Mouse (Mus musculus) CD4-positive, CD25-positive, alpha-beta regulatory T cell, adult 2 months (primary cell): ENCODE measurements around the gene Arid3a.
A peak's percentile ranks its signal among the peaks of the same experiment; 100 is the strongest.

ENCODE experiments used
- DNase-seq: peaks from one replicate; pipeline ENCODE4 v3.0.0-alpha.2; 2012; ENCODE audit warnings: low read depth, low spot score

Arid3a gene

GRCm38 (mm10) chr10:79927324-79928029 lies 634 bp downstream of the Arid3a start:
- DNase-seq: peak; percentile 65

DNA sequence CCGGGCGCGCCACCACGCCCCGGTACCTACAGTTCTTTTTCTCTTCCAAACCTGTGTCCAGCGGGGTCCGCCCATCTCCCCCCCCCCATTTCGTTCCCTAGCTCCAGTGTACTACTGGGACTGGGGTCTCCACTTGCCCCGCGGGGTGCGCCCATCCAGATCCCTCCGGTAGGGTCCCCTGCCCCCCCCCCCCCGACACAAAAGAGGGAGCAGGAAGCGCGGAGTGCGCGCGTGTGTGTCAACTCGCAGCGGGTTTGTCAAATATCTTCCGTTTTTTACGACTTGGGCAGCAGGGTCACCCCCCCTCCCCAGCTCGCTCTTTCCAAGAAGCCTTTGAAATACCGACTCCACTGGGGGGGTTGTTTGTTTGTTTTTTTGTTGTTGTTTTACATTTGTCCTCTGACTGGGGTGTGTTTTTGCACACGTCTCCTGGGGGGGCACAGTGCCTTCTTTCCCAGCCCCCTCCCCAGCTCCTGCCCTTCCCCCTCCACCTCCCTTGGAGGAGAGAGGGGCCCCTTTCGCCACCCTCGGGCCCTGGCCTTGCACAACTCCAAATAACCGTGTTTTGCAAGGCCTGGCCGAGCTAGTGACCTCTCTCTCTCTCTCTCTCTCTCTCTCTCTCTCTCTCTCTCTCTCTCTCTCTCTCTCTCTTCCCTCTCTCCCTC lies 1.3 kb downstream of the Arid3a start:
- DNase-seq: peak; percentile 63

GRCm38 (mm10) chr10:79928907-79929701 lies 2.3 kb downstream of the Arid3a start:
- DNase-seq: no peak

DNA sequence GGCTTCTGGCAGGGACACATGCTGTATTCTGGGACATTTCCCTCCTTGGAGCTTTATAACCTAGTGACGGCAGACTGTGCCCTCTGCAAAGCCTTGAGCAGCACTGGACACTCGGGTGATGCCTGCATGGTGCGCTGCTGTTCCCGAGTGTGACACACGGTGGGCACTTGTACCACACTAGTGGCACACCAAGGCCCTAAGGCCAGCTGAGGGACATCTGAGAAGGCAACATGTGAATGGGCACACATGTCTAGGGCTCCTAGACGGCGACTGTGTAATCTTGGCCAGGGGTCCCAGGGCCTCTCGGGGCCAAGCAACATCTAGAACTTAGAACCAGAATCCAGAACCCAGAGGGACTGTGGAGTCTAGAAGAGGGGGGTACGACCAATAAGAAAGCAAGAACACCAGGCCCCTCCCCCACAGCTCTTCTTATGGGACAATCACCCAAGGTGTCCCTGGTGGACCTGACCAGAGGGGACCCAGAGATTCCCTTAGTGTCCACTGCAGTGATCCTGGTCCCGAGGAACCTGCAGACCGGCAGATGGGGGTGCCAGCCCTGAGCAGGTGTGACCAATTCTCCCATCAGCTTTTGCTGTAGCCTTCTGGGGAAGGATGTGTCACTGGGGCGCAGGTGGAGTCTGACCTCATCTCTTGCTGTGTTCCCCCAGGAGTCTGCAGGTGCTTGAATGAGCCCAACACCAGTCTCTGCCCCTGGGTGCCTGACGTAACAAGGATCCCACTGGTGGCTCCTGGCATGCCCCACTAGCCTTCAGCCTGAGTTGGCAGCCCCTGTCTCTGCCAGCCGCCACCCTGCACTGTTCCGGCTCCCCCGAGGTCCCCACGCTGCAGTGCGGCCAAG lies 3.4 kb downstream of the Arid3a start:
- no peak for DNase-seq

DNA sequence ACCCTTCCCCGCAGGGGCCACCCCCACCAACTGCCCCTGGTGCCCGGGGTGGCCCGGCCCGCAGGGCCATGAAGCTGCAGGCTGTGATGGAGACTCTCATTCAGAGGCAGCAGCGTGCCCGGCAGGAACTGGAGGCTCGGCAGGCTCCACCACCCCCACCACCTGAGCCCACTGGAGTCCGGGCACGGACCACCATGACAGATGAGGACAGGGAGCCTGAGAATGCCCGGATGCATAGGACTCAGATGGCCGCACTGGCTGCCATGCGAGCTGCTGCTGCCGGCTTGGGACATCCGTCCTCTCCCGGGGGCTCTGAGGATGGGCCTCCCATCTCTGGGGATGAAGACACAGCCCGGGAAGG lies 4.0 kb downstream of the Arid3a start:
- no peak for DNase-seq

- no peak for DNase-seq
Measured at GRCm38 (mm10) chr10:79931797-79932196, 5.0 kb downstream of the Arid3a start.

DNA sequence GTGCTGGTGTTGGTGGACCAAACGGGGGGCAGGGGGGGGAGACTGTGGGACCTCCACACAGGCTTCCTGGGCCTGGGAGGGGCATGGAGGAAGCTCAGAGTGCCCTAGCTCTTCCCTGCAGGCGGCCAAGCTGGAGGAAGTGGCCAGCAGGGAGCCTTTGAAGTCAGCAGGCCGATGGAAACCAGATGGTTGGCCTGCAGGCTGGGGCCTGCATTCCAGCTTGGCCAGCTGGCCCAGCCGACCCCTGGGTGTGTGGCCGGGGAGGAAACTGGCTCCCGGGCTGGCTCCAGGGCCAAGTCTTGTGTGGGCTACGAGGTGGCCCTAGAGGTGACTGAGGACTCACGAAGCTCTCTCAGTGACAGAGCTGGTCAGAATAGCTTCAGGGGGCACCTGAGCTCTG lies 5.9 kb downstream of the Arid3a start:
- no peak for DNase-seq

DNA sequence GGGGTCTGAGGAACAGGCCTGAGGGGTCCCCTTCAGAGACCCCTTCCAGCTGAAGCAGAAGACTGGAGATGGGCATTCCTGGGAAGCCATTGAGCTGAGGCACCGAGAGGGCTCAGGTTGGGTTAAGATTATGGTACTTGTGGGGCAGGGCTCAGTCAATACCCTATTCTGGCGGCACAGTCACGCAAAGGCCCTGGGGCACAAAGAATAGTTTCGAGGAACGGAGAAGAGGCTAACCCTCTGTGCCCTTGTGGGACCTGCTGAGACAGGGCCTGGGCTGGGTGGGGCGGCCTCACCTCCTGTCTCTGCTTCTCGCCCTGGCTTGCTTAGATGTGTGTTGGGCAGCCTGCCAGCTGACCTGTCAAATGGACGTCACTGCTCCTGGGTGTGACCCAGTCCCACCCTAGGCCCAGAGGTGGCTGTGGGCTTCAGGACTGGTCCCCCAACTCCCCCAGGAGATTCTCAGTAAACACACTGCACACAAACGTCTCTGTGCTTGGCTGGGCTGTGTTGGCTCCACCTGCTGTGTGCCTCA lies 6.4 kb downstream of the Arid3a start:
- DNase-seq: no peak

DNA sequence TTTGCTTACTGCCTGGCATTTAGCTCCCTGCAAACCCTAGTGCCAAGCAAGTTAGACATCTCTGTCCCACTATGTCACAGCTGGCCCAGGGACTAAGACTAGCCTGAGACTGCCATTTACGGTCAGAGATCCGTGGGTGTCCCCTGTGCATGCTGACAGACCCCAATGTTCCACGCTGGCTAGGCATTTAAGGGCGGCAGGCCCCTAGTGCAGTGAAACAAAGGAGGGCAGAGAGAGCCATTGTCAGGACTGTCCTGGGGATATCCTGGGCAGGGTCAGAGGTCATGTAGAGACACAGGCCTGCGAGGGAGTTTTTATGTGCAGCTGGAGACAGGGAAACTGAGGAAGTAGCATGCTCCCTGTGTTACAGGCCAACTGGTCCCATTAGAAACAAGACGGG lies 7.0 kb downstream of the Arid3a start:
- no peak for DNase-seq

DNA sequence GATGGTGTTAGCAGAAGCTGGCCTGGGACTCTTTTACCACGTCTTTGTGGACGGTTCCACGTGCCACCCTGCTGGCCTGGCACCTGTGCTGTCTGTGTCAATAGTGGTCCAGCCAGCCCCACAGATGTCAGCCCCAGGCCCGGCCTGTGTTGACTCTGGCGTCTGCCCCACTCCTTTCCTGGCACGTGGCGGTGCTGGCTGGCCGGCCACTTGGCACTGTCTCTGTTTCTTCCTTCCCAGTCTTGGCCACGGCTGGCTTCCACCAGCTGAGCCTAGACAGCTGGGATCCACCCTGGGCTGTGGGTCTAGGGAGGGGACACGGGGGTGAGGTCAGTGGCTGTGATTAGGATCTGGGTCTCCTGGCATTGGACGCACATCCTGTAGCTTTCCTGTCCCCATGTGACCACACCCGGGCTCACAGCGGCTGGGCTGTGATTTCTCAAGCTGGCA lies 7.5 kb downstream of the Arid3a start:
- DNase-seq: no peak

DNA sequence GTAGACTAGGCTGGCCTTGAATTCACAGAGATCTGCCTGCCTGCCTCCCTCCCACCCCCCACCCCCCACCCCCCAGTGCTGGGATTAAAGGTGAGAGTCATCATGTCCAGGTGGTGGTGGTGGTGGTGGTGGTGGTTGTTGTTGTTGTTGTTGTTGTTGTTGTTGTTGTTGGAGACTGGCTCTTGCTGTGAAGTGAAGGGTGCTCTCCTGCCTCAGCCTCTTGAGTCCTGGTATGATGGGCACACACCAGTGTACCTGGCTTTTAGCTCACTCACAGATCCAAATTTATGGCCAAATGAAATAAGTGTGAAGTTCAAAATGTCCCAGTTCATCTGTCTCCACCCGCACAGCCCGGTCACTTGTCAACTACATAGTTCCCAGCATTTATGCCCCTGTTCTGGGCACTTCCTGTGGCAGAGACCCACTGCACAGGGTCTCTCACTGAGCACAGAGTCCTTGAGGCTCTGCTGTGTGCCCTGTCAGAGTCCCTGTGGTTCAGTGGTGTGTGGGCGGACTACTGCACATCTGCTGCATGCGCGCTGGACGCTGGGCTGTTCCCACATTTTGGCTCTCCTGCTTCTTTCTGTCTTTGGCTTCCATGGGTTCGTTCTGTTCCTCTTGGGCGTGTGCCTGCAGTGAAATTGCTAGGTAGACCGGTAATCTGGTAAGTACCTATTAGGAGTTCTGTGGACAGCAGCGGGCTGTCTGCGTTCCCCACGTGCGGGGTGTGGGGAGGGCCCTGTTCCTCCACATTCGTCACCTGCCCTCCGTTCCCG lies 8.1 kb downstream of the Arid3a start:
- DNase-seq: no peak

- no peak for DNase-seq
Measured at GRCm38 (mm10) chr10:79936284-79936910, 9.6 kb downstream of the Arid3a start.

GRCm38 (mm10) chr10:79936911-79937441 lies 10.1 kb downstream of the Arid3a start:
- DNase-seq: peak; percentile 92

DNA sequence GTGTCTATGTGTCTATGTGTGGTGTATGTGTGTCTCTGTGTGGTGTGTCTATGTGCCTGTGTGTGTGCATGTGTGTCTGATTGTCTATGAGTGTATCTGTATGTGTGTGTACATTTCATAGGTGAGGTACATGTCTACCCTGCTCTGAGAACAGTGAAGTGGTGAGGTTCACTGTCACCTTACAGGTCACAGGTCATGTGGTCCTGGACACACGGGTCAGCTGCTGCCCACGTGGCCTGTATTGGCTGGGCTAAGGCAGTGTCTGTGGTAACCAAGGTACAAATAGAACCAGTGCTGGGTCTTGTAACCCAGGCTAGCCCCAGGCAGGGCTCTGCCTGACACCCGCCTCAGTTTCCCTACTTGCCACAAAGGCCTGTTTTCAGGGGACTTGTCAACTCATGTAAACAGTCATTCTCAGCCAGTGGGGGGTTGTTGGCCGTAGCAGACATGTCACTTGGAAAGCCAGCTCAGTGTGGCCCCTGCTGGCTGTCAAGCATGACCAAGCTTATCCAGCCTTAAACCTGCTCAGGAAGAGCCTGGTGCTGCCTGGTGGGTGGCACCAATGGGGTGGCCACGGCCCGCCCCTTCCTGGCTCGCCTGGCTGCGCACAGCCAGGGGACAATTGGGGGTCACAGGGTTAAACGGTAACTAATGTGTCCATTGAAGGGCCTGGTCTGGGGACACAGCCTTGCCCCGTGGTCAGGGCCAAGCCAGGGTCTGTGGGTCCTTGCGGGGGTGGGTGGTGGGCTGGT lies 11.1 kb downstream of the Arid3a start:
- DNase-seq: no peak

GRCm38 (mm10) chr10:79940749-79941148 lies 13.9 kb downstream of the Arid3a start:
- no peak for DNase-seq

DNA sequence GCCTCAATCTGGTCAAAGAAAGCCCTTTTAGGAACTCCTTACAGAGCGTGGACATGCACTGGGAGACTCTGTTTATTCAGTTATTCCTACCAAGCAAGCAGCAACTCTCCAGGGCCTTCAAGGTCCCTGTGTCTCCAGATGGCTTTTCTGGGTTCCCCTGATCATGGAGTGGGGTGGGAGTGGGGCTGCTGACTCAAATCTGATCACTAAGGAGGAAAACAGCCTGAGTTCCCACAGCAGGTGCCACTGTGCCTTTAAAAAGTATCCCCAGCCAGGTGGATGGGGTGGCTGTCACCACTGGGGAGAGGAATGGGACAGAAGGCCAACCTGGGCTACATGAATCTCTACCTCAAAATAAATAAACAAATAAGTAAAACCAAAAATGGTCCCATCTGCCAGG lies 16.1 kb downstream of the Arid3a start:
- DNase-seq: no peak

- DNase-seq: no peak
Measured at GRCm38 (mm10) chr10:79943471-79943901, 16.6 kb downstream of the Arid3a start.

GRCm38 (mm10) chr10:79945507-79946234 lies 18.8 kb downstream of the Arid3a start:
- no peak for DNase-seq
